Mouse (Mus musculus) kidney, postnatal 10 days (tissue): ENCODE results near the gene Hps5.

Experiments
- DNase-seq: peaks from one replicate; pipeline ENCODE4 v3.0.0; 2021; ENCODE audit warnings: mixed read lengths

The Hps5 gene

GRCm38 (mm10) chr7:46732458-46732857, 63.4 kb downstream of the Hps5 start, which contains the start of gene Saa4:
TSS of gene Saa4 (minus strand) at chr7:46732603.
- DNase-seq, result no peak

- DNase-seq, result no peak
Measured at GRCm38 (mm10) chr7:46727584-46727983, 68.3 kb downstream of the Hps5 start.

DNA sequence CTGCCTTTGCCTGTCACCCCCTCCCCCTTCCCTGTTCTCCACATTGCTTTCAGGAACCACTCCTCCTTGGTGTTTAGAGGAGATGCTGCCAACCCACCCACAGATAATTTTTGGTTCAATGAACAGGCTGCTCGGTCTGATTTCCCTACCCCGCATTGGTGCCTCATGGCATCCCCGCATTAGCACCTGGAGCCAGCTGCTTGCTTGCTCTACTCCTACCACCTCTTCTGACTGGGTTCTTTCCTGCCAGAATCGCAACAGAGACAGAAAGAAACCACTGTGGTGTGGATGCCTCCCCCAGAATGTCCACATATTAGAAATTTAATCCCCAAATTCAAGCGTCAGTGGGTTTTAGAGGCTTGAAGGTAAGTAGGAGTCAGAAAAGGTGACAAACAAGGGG, 71.5 kb downstream of the Hps5 start:
- no peak for DNase-seq

DNA sequence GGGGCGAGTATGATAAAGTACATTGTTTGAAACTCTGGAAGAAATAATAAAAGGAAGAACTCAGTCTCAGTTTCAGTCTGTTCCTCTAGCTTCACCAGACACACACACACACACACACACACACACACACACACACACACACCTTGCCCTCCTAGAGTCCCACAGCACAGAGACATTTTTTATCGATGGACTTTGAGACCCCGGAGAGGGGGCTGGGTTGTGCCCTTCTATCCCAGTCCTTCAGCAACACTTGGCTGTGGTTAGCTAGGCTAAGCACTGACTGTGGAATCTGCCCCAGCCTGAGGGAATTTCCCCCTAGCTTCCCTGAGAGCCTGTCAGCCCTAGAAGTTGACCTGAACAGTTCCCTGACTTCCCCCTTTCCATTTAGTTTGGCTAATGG, 72.0 kb downstream of the Hps5 start:
- peak; percentile 47 for DNase-seq

DNA sequence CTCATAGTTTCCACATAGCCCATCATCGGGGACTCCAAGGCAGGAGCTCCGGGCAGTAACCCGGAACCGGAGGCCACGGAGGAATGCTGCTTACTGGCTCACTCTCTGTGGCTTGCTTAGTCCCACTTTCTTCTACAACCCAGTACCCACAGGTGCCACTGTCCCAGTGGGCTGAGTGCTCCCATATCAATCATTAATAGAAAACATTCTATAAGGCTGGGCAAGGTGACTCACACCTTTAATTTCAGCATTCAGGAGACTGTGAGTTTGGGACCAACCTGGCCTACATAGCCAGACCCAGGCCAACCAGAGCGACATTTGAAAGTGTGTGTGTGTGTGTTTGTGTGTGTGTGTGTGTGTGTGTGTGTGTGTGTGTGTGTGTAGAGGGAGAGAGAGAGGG, 72.5 kb downstream of the Hps5 start:
- DNase-seq, result no peak

- no peak for DNase-seq
Measured at GRCm38 (mm10) chr7:46720460-46720859, 75.4 kb downstream of the Hps5 start.

DNA sequence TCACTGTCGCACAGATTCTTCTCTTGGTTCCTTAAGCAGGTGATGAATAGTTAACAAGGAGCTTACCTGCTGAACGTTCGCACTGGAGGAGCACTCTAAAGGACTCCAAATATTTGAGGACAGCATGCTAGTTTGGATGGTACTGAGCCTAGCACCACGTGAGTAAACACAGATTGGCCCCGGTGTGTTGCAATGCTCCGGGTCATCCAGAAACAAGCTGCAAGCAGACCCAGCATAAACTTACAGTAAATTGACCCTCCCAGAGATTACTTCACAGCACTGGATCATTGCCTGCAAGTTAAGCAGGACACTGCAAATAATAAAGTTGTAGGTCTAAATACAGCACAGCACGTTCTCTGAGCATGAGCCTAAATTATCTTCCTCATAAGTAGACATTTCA, 76.3 kb downstream of the Hps5 start:
- DNase-seq, result no peak

- DNase-seq, result no peak
Measured at GRCm38 (mm10) chr7:46718591-46719270, 77.1 kb downstream of the Hps5 start.

DNA sequence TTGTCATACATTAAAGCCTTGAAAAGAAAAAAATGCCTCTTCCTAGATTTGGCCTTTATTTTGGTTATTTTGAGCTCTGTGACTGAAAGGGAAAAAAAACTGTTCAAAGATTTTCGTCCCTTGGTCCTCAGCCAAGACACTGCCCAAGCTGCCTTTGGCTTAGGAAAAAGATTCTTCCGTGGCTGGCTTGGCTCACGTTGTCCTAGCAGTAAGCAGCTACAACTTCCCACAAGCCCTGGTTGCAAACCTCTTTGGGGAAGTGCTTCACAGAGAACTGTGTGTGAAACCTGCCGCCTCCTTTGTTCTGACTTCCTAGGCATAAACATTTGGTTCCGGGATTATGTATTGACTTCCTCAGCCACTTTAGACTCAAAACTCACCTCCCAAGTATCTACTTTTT, 79.0 kb downstream of the Hps5 start:
- peak; percentile 21 for DNase-seq

DNA sequence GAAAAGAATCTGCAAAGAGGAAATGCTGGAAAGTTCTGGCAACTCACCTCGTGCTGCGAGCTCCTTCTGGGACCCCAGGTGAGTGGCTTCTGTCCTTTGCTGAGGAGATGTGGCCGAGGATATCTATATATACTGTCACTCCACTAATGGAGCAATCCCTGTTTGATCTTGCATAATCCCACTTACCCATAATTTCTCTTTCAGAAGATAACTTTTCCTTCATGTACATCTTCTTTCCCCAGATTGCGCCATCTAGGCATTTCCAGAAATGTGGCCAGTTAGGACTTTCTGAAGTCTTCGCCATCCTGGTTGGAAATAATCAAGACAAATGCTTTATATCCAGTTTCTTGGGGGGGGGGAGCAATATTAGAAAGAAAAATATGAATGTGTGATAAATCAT, 80.3 kb downstream of the Hps5 start, which contains the start of gene Saa3:
Gene Saa3 (minus strand): TSS at position 101 of the 400 bp plus-strand sequence.
- no peak for DNase-seq

GRCm38 (mm10) chr7:46714518-46714917, 81.3 kb downstream of the Hps5 start:
- DNase-seq, result peak; percentile 75

DNA sequence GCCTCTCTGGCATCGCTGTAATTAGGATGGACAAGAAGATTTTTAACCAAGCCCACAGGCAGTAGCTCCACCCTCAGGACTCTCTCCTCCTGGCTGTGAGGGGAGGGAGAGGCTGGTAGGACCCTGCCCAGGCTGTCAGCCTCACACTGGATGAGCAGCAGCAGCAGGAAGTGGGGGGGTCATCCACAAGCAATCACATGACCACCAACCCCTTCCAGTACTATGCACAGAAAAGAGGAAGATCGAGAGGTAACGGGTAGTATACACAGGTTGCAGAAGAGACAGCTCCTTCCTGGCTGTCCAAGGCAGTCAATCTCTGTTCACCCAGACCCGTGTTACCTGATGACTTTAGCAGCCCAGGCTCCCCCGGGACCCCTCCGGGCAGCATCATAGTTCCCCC, 83.6 kb downstream of the Hps5 start:
- DNase-seq, result no peak
